Mouse (Mus musculus) CD4-positive helper T cell, adult 2 months (primary cell): ENCODE results near the gene Wwox.

Source experiments
- DNase-seq: peaks from one replicate; pipeline ENCODE4 v3.0.0-alpha.2; 2012; ENCODE audit warnings: low read depth, missing footprints, low spot score

Gene Wwox

GRCm38 (mm10) chr8:114801428-114802134 is 362.1 kb downstream of the Wwox start:
- peak; percentile 83 for DNase-seq

- DNase-seq, result peak; percentile 70
These were observed 363.7 kb downstream of the Wwox start for GRCm38 (mm10) chr8:114803113-114803512.

- DNase-seq, result no peak
These were observed 367.5 kb downstream of the Wwox start for GRCm38 (mm10) chr8:114806826-114807420.

- DNase-seq, result no peak
These were observed 368.4 kb downstream of the Wwox start for GRCm38 (mm10) chr8:114807676-114808426.

- DNase-seq, result no peak
These were observed 371.0 kb downstream of the Wwox start for GRCm38 (mm10) chr8:114810470-114810869.

GRCm38 (mm10) chr8:114813830-114814229 is 374.4 kb downstream of the Wwox start:
- DNase-seq, result no peak

GRCm38 (mm10) chr8:114814769-114815736 is 375.6 kb downstream of the Wwox start:
- DNase-seq, result peak; percentile 74

GRCm38 (mm10) chr8:114816343-114816742 is 376.9 kb downstream of the Wwox start:
- peak; percentile 41 for DNase-seq

GRCm38 (mm10) chr8:114816949-114817348 is 377.5 kb downstream of the Wwox start:
- no peak for DNase-seq

GRCm38 (mm10) chr8:114821543-114821942 is 382.1 kb downstream of the Wwox start:
- no peak for DNase-seq

- peak; percentile 19 for DNase-seq
These were observed 386.0 kb downstream of the Wwox start for GRCm38 (mm10) chr8:114825460-114825859.

- DNase-seq, result no peak
These were observed 387.5 kb downstream of the Wwox start for GRCm38 (mm10) chr8:114826991-114827390.

GRCm38 (mm10) chr8:114827810-114828209 is 388.4 kb downstream of the Wwox start:
- DNase-seq, result peak; percentile 43

- DNase-seq, result no peak
These were observed 392.1 kb downstream of the Wwox start for GRCm38 (mm10) chr8:114831595-114831994.

GRCm38 (mm10) chr8:114832251-114832774 is 392.9 kb downstream of the Wwox start:
- no peak for DNase-seq

GRCm38 (mm10) chr8:114834730-114835129 is 395.3 kb downstream of the Wwox start:
- no peak for DNase-seq

GRCm38 (mm10) chr8:114839998-114840397 is 400.5 kb downstream of the Wwox start:
- DNase-seq, result no peak

GRCm38 (mm10) chr8:114847666-114848065 is 408.2 kb downstream of the Wwox start:
- DNase-seq, result no peak

- DNase-seq, result no peak
These were observed 410.0 kb downstream of the Wwox start for GRCm38 (mm10) chr8:114849461-114849860.

- no peak for DNase-seq
These were observed 410.8 kb downstream of the Wwox start for GRCm38 (mm10) chr8:114850014-114850870.
